Mouse (Mus musculus) intestine, embryonic 14.5 days (tissue): ENCODE data around the gene Zfp879. TPM values are rescaled to one million over a fixed set of nuclear protein-coding genes. Genes with fewer than 3 reads are reported as not detected.

Experiments used
- ATAC-seq: fragments of 200-750 bp; cut with Nextera tagmentation; replicated peaks from 2 replicates; pipeline ENCODE4 v1.8.0; 2017; ENCODE audit warnings: low read depth, moderate number of reproducible peaks, moderate TSS enrichment, moderate library complexity; ENCODE audit not compliant: low FRiP score, low TSS enrichment
- DNase-seq: peaks from one replicate; pipeline ENCODE4 v3.0.0-alpha.2; 2018; ENCODE audit warnings: low spot score
- H3K27ac ChIP-seq: fragments of 300-500 bp; sonication (generic); 2 replicates; pipeline ENCODE4 v1.5.1; 2014; ENCODE audit warnings: low read depth, mild to moderate bottlenecking, control low read depth
- H3K27me3 ChIP-seq: fragments of 300-500 bp; sonication (generic); replicated peaks from 2 replicates; pipeline ENCODE4 v1.6.1; 2014; ENCODE audit warnings: low read length, control low read depth; ENCODE audit not compliant: control insufficient read depth, insufficient read depth
- H3K36me3 ChIP-seq: fragments of 300-500 bp; sonication (generic); 2 replicates; pipeline ENCODE4 v1.6.1; 2014; ENCODE audit warnings: low read length, control low read depth; ENCODE audit not compliant: control insufficient read depth, insufficient read depth
- H3K4me1 ChIP-seq: fragments of 300-500 bp; sonication (generic); replicated peaks from 2 replicates; pipeline ENCODE4 v1.6.1; 2014; ENCODE audit warnings: low read length, control low read depth, mixed read lengths; ENCODE audit not compliant: control insufficient read depth, insufficient read depth
- H3K4me2 ChIP-seq: fragments of 300-500 bp; sonication (generic); 2 replicates; pipeline ENCODE4 v1.6.1; 2014; ENCODE audit warnings: low read length
- H3K4me3 ChIP-seq: fragments of 300-500 bp; sonication (generic); 2 replicates; pipeline ENCODE4 v1.5.1; 2014; ENCODE audit warnings: low read depth, low read length, control low read depth, mixed read lengths
- H3K9ac ChIP-seq: fragments of 300-500 bp; sonication (generic); 2 replicates; pipeline ENCODE4 v1.6.1; 2014; ENCODE audit warnings: mild to moderate bottlenecking, low read length
- H3K9me3 ChIP-seq: fragments of 300-500 bp; sonication (generic); 2 replicates; pipeline ENCODE4 v1.6.1; 2016; ENCODE audit warnings: low read length, control low read depth; ENCODE audit not compliant: control insufficient read depth
- WGBS: fragments of 180-500 bp; shearing (Covaris S2); extraction: QIAGEN DNeasy Blood & Tissue Kit; methylation state at CpG from one replicate; pipeline ENCODE4 v1.1.7; 2014; 5-methylcytosine and 5-hydroxymethylcytosine counted together
- polyA plus RNA-seq: library from polyadenylated mRNA; unstranded; fragments of >200 nt; fragmentation: Nextera tagmentation; extraction: Ambion mirVana; gene quantifications from 2 replicates; pipeline ENCODE4 v1.2.1, GENCODE M21; 2014

Gene Zfp879
- 0.78 and 0.89 TPM in 2 replicates for polyA plus RNA-seq

DNA sequence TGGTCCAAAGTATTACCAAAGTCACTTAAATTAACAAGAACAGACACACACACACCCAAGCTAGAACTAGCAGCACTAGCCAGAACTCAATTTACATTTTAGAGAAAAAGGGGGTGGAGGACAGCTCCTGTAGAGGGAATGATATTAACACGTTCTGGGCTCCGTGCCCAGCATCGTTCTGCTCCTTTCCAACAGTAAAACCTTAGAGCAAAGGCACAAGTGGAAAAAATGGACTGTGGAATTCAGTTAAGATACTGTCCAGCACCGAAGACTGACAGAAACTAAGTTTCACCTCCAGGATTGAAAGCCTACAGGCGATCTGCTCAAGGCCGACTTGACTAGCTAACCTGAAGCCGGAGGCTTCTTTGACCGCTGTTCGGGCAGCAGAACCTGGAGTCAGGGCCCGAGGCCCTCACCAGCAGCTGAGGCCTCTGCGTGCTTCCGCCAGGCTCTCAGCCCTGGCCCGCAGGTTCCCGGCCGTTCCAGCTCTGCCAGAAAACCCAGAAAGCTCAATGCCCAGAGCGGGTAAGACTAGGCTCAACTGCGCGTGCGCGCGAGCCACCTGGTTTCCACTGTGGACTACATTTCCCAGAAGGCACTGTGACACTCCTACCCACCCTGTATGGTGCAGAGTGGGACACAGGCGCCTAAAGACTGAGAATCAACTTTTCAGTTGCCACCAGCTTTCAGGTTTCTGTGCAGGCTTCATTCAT is at the start of gene Zfp879:
TSS of gene Zfp879 (minus strand) at position 530 of the 713 bp plus-strand sequence.
- ATAC-seq (peak; percentile 95), DNase-seq (peak; percentile 94)
- Histone ChIP-seq H3K9ac (peak within 1 kb of the TSS; percentile 57), H3K4me3 (peak within 1 kb of the TSS; percentile 36), H3K4me2 (peak within 1 kb of the TSS; percentile 59), H3K27ac (peak within 1 kb of the TSS; percentile 89), H3K36me3 (no peaks in the 10 kb centered on the region), H3K9me3 (no peaks in the 10 kb centered on the region), H3K27me3 (no peaks in the 10 kb centered on the region), H3K4me1 (peaks cover 8% of the 10 kb centered on the region; the same call in 1 of the 2 replicates)
- 14% methylated on average over 22 of the region's 22 CpGs for WGBS

DNA sequence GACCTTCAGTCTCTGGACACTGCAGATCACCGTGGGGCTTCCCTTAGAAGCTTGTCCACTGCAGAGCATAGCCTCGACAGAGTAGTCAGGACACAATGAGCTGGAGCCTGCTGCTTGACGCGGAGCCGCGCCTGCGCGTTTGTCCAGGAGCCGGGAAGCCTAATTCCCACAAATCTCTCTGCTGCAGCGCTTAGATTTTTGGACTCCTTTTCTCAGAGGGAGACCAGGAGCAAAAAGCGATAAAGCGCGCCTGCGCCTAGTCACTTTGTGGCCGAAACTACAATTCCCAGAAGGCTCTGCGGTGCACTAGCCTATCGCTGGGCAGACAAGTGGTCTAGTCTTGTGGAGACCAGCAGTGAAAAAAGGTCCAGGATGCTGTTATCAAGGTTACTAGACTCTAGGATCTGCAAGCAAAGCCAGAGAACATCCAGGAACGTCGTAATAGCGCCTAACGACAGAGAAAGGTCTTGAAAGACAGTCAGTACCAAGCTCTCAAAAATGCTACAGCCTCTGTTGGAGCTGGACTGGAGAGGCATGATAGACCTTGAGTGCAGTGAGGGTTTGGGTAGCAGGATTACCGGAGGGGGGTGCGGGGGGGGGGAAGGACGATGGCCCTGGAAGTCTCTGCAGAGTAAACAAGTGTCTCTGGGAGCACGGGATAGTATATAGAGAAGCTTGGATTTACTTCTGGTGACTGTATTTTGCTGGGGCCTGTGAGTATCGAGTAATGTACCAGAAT is 46.2 kb upstream of the Zfp879 start, which contains the start of gene Zfp454:
TSS of gene Zfp454 (minus strand) at position 262 of the 739 bp plus-strand sequence.
- no peaks in the 10 kb centered on the region for H3K27me3 ChIP-seq
- H3K36me3 ChIP-seq, result peaks cover 13% of the 10 kb centered on the region; the same call in 1 of the 2 replicates
- H3K9ac ChIP-seq, result peak within 1 kb of the TSS; percentile 63
- H3K27ac ChIP-seq, result peak within 1 kb of the TSS; percentile 64
- peaks cover 4% of the 10 kb centered on the region; the same call in 1 of the 2 replicates for H3K4me1 ChIP-seq
- no peaks in the 10 kb centered on the region for H3K9me3 ChIP-seq
- H3K4me2 ChIP-seq, result peak within 1 kb of the TSS; percentile 72
- DNase-seq (peak; percentile 87), ATAC-seq (peak; percentile 93)
- WGBS, result 5% methylated on average over 26 of the region's 26 CpGs
- H3K4me3 ChIP-seq, result peak within 1 kb of the TSS; percentile 52

DNA sequence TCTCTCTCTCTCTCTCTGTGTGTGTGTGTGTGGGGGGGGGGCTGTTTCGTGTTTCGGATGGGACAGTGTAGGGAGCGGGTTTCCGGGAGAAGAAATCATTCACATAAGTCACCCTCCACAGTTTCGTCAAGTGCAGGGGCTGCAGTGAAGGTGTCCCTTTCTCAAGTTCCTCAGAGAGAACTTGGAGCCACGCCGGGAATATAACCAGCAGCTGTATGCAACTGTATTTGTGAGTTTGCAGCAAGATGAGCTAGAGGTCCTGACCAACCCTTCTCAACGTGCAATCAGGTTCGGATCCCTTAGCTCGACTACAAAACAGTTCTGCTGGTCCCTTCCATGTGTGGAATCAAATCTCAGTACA is 45.6 kb upstream of the Zfp879 start:
- peak overlapping the region; percentile 72 for H3K4me2 ChIP-seq
- peak overlapping the region; percentile 52 for H3K4me3 ChIP-seq
- ATAC-seq, result no peak
- H3K36me3 ChIP-seq, result peaks cover 13% of the 10 kb centered on the region; the same call in 1 of the 2 replicates
- H3K9ac ChIP-seq, result peak overlapping the region; percentile 63
- no peaks in the 10 kb centered on the region for H3K9me3 ChIP-seq
- DNase-seq, result no peak
- H3K27me3 ChIP-seq, result no peaks in the 10 kb centered on the region
- WGBS, result 10% methylated on average over 10 of the region's 10 CpGs
- H3K27ac ChIP-seq, result peak overlapping the region; percentile 64
- peaks cover 4% of the 10 kb centered on the region; the same call in 1 of the 2 replicates for H3K4me1 ChIP-seq

DNA sequence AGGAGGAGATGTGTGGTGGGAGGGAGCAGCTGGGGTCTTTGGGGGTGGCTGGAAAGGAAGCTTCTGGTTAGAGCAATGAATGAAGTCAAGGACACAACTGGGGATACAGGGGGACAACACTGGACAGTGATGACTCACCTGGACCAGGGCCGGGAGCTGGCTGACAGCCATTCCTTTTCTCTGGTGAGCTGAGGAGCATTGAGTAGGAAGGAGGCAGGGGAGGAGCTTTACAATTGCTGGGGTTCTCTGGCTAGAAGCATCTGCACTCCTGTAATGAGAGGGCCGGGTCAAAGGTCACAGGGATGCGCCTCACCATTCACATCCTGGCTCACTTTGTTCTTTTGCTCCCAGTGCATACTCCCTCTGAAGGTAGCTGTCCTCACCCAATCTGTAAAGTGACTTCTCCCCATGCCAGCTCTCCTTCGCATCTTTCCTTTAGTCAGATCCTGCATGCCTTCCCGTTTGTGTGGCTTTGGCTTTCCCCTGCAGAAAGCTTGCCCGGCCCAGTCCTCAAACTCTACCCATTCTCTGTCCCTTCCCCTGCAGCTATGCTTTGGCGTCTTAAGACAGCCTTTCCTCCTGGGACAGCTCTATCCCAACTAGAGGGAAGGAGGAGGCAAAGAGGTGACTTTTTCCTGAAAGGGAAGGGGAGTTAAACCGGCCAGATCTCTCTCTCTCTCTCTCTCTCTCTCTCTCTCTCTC is 45.0 kb upstream of the Zfp879 start:
- peak overlapping the region; percentile 63 for H3K9ac ChIP-seq
- DNase-seq (peak; percentile 51), ATAC-seq (no peak; the same call in 1 of the 2 replicates)
- WGBS, result 39% methylated on average over 8 of the region's 8 CpGs
- peaks cover 13% of the 10 kb centered on the region; the same call in 1 of the 2 replicates for H3K36me3 ChIP-seq
- H3K27ac ChIP-seq, result no peak overlapping the region
- peaks cover 4% of the 10 kb centered on the region; the same call in 1 of the 2 replicates for H3K4me1 ChIP-seq
- no peaks in the 10 kb centered on the region for H3K9me3 ChIP-seq
- H3K4me3 ChIP-seq, result peak overlapping the region; percentile 52
- H3K27me3 ChIP-seq, result no peaks in the 10 kb centered on the region
- peak overlapping the region; percentile 72 for H3K4me2 ChIP-seq

DNA sequence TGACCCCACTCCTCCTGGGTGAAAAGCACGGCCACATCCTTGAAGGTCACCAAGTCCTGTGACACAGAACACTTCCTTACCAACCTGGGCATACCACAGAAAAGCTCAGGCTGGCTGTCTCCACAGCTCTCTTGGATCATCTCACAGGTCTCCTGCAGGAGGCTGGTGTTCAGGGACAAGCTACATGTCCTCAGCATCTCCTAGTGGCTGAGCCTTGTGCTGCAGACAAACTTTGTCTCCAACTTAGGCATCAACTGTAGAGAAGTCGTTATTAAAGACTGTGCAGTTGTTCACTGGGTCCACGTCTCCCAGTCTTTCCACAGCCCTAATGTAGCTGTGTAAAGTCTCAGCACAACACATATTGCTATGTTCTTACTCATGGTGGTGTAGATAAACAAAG is 42.4 kb upstream of the Zfp879 start:
- no peaks in the 10 kb centered on the region for H3K9me3 ChIP-seq
- no peak overlapping the region for H3K27ac ChIP-seq
- peaks cover 13% of the 10 kb centered on the region; the same call in 1 of the 2 replicates for H3K36me3 ChIP-seq
- WGBS, result 81% methylated on average over 3 of the region's 3 CpGs
- no peak overlapping the region for H3K4me2 ChIP-seq
- H3K27me3 ChIP-seq, result no peaks in the 10 kb centered on the region
- no peak overlapping the region for H3K4me3 ChIP-seq
- ATAC-seq (no peak), DNase-seq (no peak)
- H3K4me1 ChIP-seq, result peaks cover 4% of the 10 kb centered on the region; the same call in 1 of the 2 replicates
- no peak overlapping the region for H3K9ac ChIP-seq

DNA sequence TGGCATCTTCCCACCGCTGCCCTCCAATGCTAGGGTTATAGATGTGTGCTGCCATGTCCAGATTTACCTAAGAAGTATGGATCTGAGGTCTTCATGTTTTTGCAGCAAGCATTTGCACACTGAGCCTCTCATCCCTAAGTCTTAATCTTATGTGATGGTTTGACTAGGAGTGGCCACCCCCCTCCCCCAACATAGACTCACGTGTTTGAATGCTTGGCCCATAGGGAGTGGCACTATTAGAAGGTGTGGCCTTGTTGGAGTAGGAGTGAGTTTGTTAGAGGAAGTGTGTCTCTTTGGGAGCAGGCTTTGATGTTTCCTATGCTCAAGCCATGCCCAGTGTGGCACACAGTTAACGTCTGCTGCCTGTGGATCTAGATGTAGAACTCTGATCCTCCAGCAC is 37.3 kb upstream of the Zfp879 start:
- H3K9ac ChIP-seq, result no peak overlapping the region
- H3K36me3 ChIP-seq, result peaks cover 24% of the 10 kb centered on the region
- H3K4me3 ChIP-seq, result no peak overlapping the region
- H3K27ac ChIP-seq, result no peak overlapping the region
- no peaks in the 10 kb centered on the region for H3K4me1 ChIP-seq
- no peak overlapping the region for H3K4me2 ChIP-seq
- DNase-seq, result no peak
- no peak for ATAC-seq
- no peaks in the 10 kb centered on the region for H3K27me3 ChIP-seq
- H3K9me3 ChIP-seq, result peaks cover 13% of the 10 kb centered on the region
- 89% methylated on average over 3 of the region's 3 CpGs for WGBS

DNA sequence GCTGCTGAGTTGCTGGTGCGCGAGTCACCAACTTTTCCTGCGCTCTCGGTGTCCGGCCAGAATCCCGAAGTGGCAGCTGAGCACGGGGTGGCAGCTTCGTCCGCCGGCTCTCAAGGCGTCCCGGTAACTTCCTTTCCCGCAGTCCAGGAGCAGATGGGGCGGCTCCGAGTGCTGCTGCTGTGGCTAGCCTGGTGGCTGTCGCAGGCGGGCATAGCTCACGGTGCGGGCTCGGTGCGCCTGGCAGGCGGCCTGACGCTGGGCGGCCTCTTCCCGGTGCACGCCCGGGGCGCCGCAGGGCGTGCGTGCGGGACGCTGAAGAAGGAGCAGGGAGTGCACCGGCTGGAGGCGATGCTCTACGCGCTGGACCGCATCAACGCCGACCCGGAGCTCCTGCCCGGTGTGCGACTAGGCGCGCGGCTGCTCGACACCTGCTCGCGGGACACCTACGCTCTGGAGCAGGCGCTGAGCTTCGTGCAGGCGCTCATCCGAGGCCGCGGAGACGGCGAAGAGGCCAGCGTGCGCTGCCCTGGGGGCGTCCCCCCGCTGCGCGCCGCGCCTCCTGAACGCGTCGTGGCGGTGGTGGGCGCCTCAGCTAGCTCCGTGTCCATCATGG is 9.7 kb upstream of the Zfp879 start:
- DNase-seq, result no peak
- Histone ChIP-seq H3K27me3 (peaks cover 61% of the 10 kb centered on the region), H3K9ac (peak overlapping the region; percentile 27), H3K4me1 (peaks cover 13% of the 10 kb centered on the region), H3K9me3 (0 out of 2 replicates have a peak, but pooled peaks cover 4% of the 10 kb centered on the region), H3K4me2 (peak overlapping the region; percentile 83), H3K27ac (no peak overlapping the region), H3K4me3 (peak overlapping the region; percentile 36), H3K36me3 (no peaks in the 10 kb centered on the region)
- no peak; the same call in 1 of the 2 replicates for ATAC-seq
- WGBS, result under 1% methylated on average over 64 of the region's 72 CpGs
